Mouse (Mus musculus) brown adipose tissue, adult 24 weeks (tissue): ENCODE data around the gene Asxl2. TPM values are rescaled to one million over a fixed set of nuclear protein-coding genes. Genes with fewer than 3 reads are reported as not detected.

ENCODE experiments used
- H3K27ac ChIP-seq: fragments of 200-500 bp; replicated peaks from 2 replicates; pipeline ENCODE4 v1.5.1; 2012; ENCODE audit warnings: low read depth, mild to moderate bottlenecking, low read length
- H3K4me1 ChIP-seq: fragments of 200-500 bp; 2 replicates; pipeline ENCODE4 v1.6.1; 2012; ENCODE audit warnings: low read length, mixed read lengths; ENCODE audit not compliant: control insufficient read depth, insufficient read depth, insufficient read length
- H3K4me3 ChIP-seq: fragments of 200-500 bp; 2 replicates; pipeline ENCODE4 v1.5.1; 2012; ENCODE audit warnings: low read depth, mild to moderate bottlenecking, low read length, moderate library complexity; ENCODE audit not compliant: insufficient read depth
- polyA plus RNA-seq: library from polyadenylated mRNA; stranded (reverse); fragments of >200 nt; gene quantifications from 2 replicates; pipeline ENCODE4 v1.2.4, GENCODE M21; 2012; ENCODE audit not compliant: missing spikeins, insufficient read depth, insufficient read length

Asxl2 gene
- polyA plus RNA-seq, 1 experiment = 8.9 TPM

DNA sequence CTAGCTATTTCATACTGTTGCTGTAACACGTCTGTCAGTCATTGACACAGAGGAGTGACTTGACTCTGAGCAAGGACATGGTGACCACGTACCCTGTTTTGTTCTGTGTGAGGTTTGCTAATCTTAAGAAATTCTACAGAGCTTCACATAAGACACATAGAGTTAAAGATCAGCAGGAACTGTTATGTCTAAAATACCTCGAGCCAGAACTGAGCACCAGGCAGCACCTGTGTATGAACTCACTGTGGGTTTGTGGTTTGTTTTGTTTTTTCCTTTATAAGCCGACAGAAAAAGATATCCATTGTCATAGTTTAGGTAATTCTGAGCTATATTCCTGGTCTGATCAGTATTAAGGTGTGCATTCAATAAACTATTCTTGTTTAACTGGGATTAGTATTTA lies 120.8 kb downstream of the Asxl2 start:
- no peak overlapping the region for H3K4me3 ChIP-seq
- no peaks in the 10 kb centered on the region for H3K4me1 ChIP-seq
- H3K27ac ChIP-seq = no peak overlapping the region

DNA sequence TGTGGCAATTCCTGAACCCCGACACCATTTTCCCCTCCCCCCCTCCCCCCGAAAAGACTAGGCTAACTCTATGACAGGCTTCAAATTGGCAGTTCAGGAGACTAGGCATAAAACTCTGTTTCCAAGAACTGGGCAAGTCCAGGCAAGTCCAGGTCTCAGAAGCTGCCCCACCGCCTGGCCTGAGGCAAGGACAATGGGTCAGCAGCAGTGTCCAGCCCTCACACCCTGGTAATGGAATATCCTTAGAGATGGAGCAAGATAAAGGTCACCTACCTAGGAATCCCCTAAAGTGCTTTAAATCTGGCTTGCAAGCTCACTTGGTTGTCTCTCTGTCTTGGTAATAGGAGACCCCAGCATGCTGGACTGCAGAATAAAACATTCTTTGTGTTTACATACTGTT lies 121.3 kb downstream of the Asxl2 start:
- Histone ChIP-seq H3K4me3 (no peak overlapping the region), H3K27ac (no peak overlapping the region), H3K4me1 (no peaks in the 10 kb centered on the region)

DNA sequence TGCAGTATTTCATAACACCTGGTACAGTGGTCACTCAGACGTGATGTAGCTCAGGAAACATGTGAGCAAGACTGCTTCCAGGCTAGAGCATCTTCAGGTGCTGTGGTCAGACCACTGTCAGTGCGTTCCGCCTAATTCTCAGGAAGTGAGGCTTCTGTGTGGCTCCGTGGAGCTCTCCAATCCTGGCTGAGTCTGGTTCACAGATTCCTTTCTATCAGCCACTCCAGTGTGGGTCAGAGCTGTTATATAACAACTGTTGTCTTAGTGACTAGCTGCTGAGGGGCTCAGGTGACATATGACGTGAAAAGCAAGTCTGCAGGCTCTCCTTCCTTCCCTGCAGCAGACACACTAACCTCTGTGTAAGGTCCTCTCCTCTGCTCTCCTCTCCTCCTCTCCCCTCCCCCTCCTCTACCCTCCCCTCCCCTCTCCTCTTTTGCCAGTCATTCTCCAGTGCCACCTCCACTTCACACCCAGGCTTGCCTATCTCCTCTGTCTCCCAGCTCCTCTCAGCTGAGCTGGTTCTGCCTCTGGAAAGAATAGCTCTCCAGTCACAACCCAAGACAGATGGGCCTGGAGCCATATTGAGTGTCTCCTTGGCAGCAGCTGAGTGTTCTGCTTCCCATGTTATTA lies 122.0 kb downstream of the Asxl2 start:
- H3K4me1 ChIP-seq = no peaks in the 10 kb centered on the region
- H3K4me3 ChIP-seq = no peak overlapping the region
- no peak overlapping the region for H3K27ac ChIP-seq

DNA sequence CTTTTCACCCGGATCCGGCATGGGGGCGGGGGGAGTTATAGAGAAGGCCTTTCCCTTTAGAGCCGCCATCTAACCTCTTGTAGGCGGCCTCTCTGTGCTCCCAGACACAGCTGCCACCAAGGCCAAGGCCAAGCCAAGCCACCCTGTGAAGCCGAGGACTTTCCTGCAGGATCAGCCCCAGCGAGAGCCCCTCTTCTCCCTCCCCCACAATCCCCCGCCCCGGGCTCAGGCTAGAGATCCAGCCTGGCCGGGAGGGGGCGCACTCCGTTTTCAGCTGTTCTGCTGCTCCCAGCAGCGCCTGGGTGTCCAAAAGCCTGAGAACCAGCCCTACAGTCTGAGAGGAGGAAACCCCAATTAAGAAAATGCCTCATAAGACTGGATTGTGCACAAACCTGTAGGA lies 123.6 kb downstream of the Asxl2 start:
- no peak overlapping the region for H3K4me3 ChIP-seq
- H3K27ac ChIP-seq = no peak overlapping the region
- H3K4me1 ChIP-seq = no peaks in the 10 kb centered on the region

Other genes with a start within 250 kb of the Asxl2 start
- 102 and 108 TPM in 2 replicates for gene Rab10, start 116.9 kb upstream of the Asxl2 start, polyA plus RNA-seq
- 2.2 and 2.4 TPM in 2 replicates for gene Kif3c, start 61.7 kb upstream of the Asxl2 start, polyA plus RNA-seq
- gene Dtnb, start 145.5 kb downstream of the Asxl2 start, polyA plus RNA-seq = 2.0 and 2.2 TPM in 2 replicates